Mouse (Mus musculus) common myeloid progenitor, adult 5-6 weeks (primary cell): ENCODE measurements around the gene Gga2. TPM values are rescaled to one million over a fixed set of nuclear protein-coding genes. Genes with fewer than 3 reads are reported as not detected.

Experiments used
- ATAC-seq: replicated peaks from 2 replicates; pipeline ENCODE4 v1.8.0; 2016; ENCODE audit warnings: low read depth, mild to moderate bottlenecking, moderate TSS enrichment, inconsistent platforms; ENCODE audit not compliant: poor library complexity, severe bottlenecking
- total RNA-seq: library from RNA; stranded (forward); fragments of 200-1000, 187-1606 nt; gene quantifications from 2 replicates; pipeline ENCODE4 v1.2.3, GENCODE M21; 2017

Gga2 gene
- total RNA-seq, 1 experiment from 2014 or later = 16.4 TPM

- ATAC-seq = peak; percentile 50; the same call in 1 of the 2 replicates
Observed at GRCm38 (mm10) chr7:121939729-121940128, 81.3 kb downstream of the Gga2 start.

- no peak for ATAC-seq
Observed at GRCm38 (mm10) chr7:121939244-121939643, 81.8 kb downstream of the Gga2 start.

- no peak for ATAC-seq
Observed at GRCm38 (mm10) chr7:121938124-121938891, 82.7 kb downstream of the Gga2 start.

- ATAC-seq = no peak
Observed at GRCm38 (mm10) chr7:121936861-121937630, 84.0 kb downstream of the Gga2 start.

Other genes with a start within 250 kb of the Gga2 start
- gene Scnn1b, start 156.2 kb downstream of the Gga2 start, total RNA-seq = not detected in 2 replicates
- 8.9 and 14.0 TPM in 2 replicates for gene Cog7, start 39.5 kb downstream of the Gga2 start, total RNA-seq
- gene Ubfd1, start 46.0 kb upstream of the Gga2 start, total RNA-seq = 31.3 and 38.4 TPM in 2 replicates
- gene Ears2, start 46.0 kb upstream of the Gga2 start, total RNA-seq = 5.1 and 9.6 TPM in 2 replicates
- 45.1 and 129 TPM in 2 replicates for gene Ndufab1, start 80.7 kb upstream of the Gga2 start, total RNA-seq
- gene Palb2, start 111.8 kb upstream of the Gga2 start, total RNA-seq = 21.9 and 33.6 TPM in 2 replicates
- 54.0 and 55.2 TPM in 2 replicates for gene Dctn5, start 111.8 kb upstream of the Gga2 start, total RNA-seq
- 39.9 and 67.0 TPM in 2 replicates for gene Plk1, start 138.2 kb upstream of the Gga2 start, total RNA-seq
- not detected in 2 replicates for gene Ern2, start 165.0 kb upstream of the Gga2 start, total RNA-seq
- 0.24 TPM in 1 of 2 replicates, not detected in the other for gene Chp2, start 198.3 kb upstream of the Gga2 start, total RNA-seq